In genomic region chr19:5053909-5054308, GRCm38 (mm10) we compare ENCODE assay signal across 9 mouse cellular contexts. TPM values are rescaled to one million over a fixed set of nuclear protein-coding genes. Genes with fewer than 3 reads are reported as not detected.
A peak's percentile ranks its signal among the peaks of the same experiment; 100 is the strongest.
DNase-seq lines count a peak whose midpoint lies in the region; TF ChIP-seq lines count a peak whose summit lies in the region.
"Had no signal": no experiment of that assay in that cellular context is flagged by ENCODE, and none has a peak within 500 bp of the region (broad histone marks: within the 10 kb centered on the region; RNA-seq: fewer than 3 reads in every experiment).

No protein-coding gene starts in this region.

- no peaks in the 10 kb centered on the region for H3K27me3 ChIP-seq in spleen, adult 2 months (ENCODE audit: control insufficient read depth, insufficient read depth, low read length)
- H3K27me3 ChIP-seq in cerebellum, adult 2 months (ENCODE audit: control insufficient read depth, insufficient read depth, low read length), result no peaks in the 10 kb centered on the region
- H3K27me3 ChIP-seq in myocyte (ENCODE audit: control insufficient read depth, insufficient read depth, insufficient read length), result no peaks in the 10 kb centered on the region

- no peak overlapping the region for H3ac ChIP-seq in myocyte (ENCODE audit: control insufficient read depth, insufficient read length)

- H3K79me2 ChIP-seq in myocyte (ENCODE audit: control insufficient read depth, insufficient read depth), result peaks cover 35% of the 10 kb centered on the region

- H3K27ac ChIP-seq in spleen, adult 2 months (ENCODE audit: insufficient read depth, low read length), result no peak overlapping the region
- H3K27ac ChIP-seq in cerebellum, adult 2 months (ENCODE audit: insufficient read depth, low read length), result no peak overlapping the region
- H3K27ac ChIP-seq: stomach, embryonic 15.5 days had no signal

- peak; percentile 63; the same call in 1 of the 2 replicates for TF ChIP-seq CTCF in spleen, adult 2 months (IDR thresholded peaks at IDR 0.05; ENCODE audit: extremely low read depth, insufficient read depth, insufficient read length, insufficient replicate concordance)
- peak; percentile 60 for TF ChIP-seq CTCF in cerebellum, adult 2 months (IDR thresholded peaks at IDR 0.05; ENCODE audit: borderline replicate concordance, insufficient read depth, low read depth, low read length)

- peak; percentile 73 for DNase-seq in gastrocnemius, postnatal 10 days
- DNase-seq in gastrocnemius, postnatal 36 days, result no peak
- DNase-seq in spleen, adult 2 months (ENCODE audit: low read depth in 1 of 2, low spot score in 2 of 2), result peak in 1 of 2 experiments; percentile 37
- DNase-seq in spleen, adult 12 weeks (ENCODE audit: low spot score), result no peak
- DNase-seq in cerebellum, adult 2 months, result peak; percentile 69 to 70
- DNase-seq in kidney, postnatal 25 days, result peak; percentile 60 to 73
- DNase-seq in frontal cortex, postnatal 25 days (ENCODE audit: low spot score in 2 of 2), result no peak

- H3K4me3 ChIP-seq in spleen, adult 2 months (ENCODE audit: extremely low read depth, insufficient read depth, insufficient read length), result no peak overlapping the region
- no peak overlapping the region for H3K4me3 ChIP-seq in cerebellum, adult 2 months (replicated peaks; ENCODE audit: insufficient read depth, low read depth, low read length)
- peak overlapping the region; percentile 95 for H3K4me3 ChIP-seq in myocyte
- H3K4me3 ChIP-seq: stomach, embryonic 15.5 days had no signal

- intact Hi-C loops in gastrocnemius, postnatal 36 days (cut with DNase I), result no loop called here

- peaks cover 5% of the 10 kb centered on the region; the same call in 1 of the 2 replicates for H3K36me3 ChIP-seq in spleen, adult 2 months (ENCODE audit: control insufficient read depth, insufficient read depth, low read length)
- peaks cover 32% of the 10 kb centered on the region for H3K36me3 ChIP-seq in myocyte (ENCODE audit: control insufficient read depth, insufficient read depth)

- H3K4me2 ChIP-seq in myocyte (ENCODE audit: low read depth), result peak overlapping the region; percentile 78
- H3K4me2 ChIP-seq: stomach, embryonic 15.5 days had no signal

- H3K4me1 ChIP-seq in spleen, adult 2 months (ENCODE audit: control insufficient read depth, insufficient read depth, insufficient read length), result peaks cover 2% of the 10 kb centered on the region; the same call in 1 of the 2 replicates
- peaks cover 34% of the 10 kb centered on the region for H3K4me1 ChIP-seq in cerebellum, adult 2 months (ENCODE audit: control insufficient read depth, insufficient read depth, low read length)

- 43% methylated on average over 9 of the region's 9 CpGs for WGBS in spleen, adult 2 months
- 36% methylated on average over 9 of the region's 9 CpGs for WGBS in cerebellum, adult 2 months

- no peak for TF ChIP-seq POLR2A in spleen, adult 2 months (IDR thresholded peaks at IDR 0.05; ENCODE audit: low read depth, low read length)
- no peak for TF ChIP-seq POLR2A in cerebellum, adult 2 months (IDR thresholded peaks at IDR 0.05; ENCODE audit: borderline replicate concordance, insufficient read depth, low read length)
- peak; percentile 71 for TF ChIP-seq POLR2A in myocyte (IDR thresholded peaks at IDR 0.05; ENCODE audit: insufficient read length, low read depth)

TF ChIP-seq in myocyte, 11 proteins besides CTCF, POLR2A, EP300 and RAD21:
- no peak for TF ChIP-seq MYOD1 (IDR thresholded peaks at IDR 0.05; ENCODE audit: control insufficient read depth in 1 of 3, insufficient read length in 2 of 3, low read depth in 2 of 3)
- TF ChIP-seq SRF (IDR thresholded peaks at IDR 0.05; ENCODE audit: control insufficient read depth, insufficient read length, low read depth), result no peak
- TF ChIP-seq POLR2AphosphoS2 (IDR thresholded peaks at IDR 0.05; ENCODE audit: insufficient read length, low read depth), result peak; percentile 79
- peak; percentile 99 for TF ChIP-seq CEBPB (IDR thresholded peaks at IDR 0.05; ENCODE audit: insufficient read depth, poor library complexity, severe bottlenecking)

RNA-seq across cellular contexts. Expression of gene Rin1, which starts 3.6 kb away (rescaled TPM):
- total RNA-seq in gastrocnemius, postnatal 10 days (2021), result 1 to 10 TPM; 1.5 to 1.8 TPM
- 1 to 10 TPM in 1 of 2 experiments, under 1 TPM in 1; 0.52 to 1.3 TPM for total RNA-seq in gastrocnemius, postnatal 36 days (2021)
- polyA plus RNA-seq in spleen, adult 2 months (2012; rRNA removed), result 1.9 and 2.6 TPM in 2 replicates
- polyA plus RNA-seq in cerebellum, adult 2 months (2012; rRNA removed), result 2.8 and 3.7 TPM in 2 replicates
- polyA plus RNA-seq in myocyte (2012; fragmentation: generic; extraction: Trizol), result 63.9 TPM

RNA-seq across cellular contexts. Expression of gene Brms1, which starts 12.8 kb away (rescaled TPM):
- 10 to 100 TPM; 14.3 to 15.5 TPM for total RNA-seq in gastrocnemius, postnatal 10 days (2021)
- 10 to 100 TPM; 11.5 to 14.1 TPM for total RNA-seq in gastrocnemius, postnatal 36 days (2021)
- polyA plus RNA-seq in spleen, adult 2 months (2012; rRNA removed), result 35.8 and 44.7 TPM in 2 replicates
- 17.6 and 20.8 TPM in 2 replicates for polyA plus RNA-seq in cerebellum, adult 2 months (2012; rRNA removed)
- 45.8 TPM for polyA plus RNA-seq in myocyte (2012; fragmentation: generic; extraction: Trizol)

RNA-seq across cellular contexts. Expression of gene Cd248, which starts 14.0 kb away (rescaled TPM):
- 10 to 100 TPM; 45.2 to 60.2 TPM for total RNA-seq in gastrocnemius, postnatal 10 days (2021)
- 10 to 100 TPM; 12.4 to 12.5 TPM for total RNA-seq in gastrocnemius, postnatal 36 days (2021)
- polyA plus RNA-seq in spleen, adult 2 months (2012; rRNA removed), result 5.5 and 6.3 TPM in 2 replicates
- polyA plus RNA-seq in cerebellum, adult 2 months (2012; rRNA removed), result 4.5 and 4.9 TPM in 2 replicates
- 10.4 TPM for polyA plus RNA-seq in myocyte (2012; fragmentation: generic; extraction: Trizol)

RNA-seq across cellular contexts. Expression of gene AC124502.3, which starts 15.2 kb away (rescaled TPM):
- 1 to 10 TPM in 1 of 2 experiments, under 1 TPM in 1; 0.84 to 1.3 TPM for total RNA-seq in gastrocnemius, postnatal 10 days (2021)
- total RNA-seq in gastrocnemius, postnatal 36 days (2021), result under 1 TPM; 0.87 to 0.96 TPM
- polyA plus RNA-seq in spleen, adult 2 months (2012; rRNA removed), result 0.36 and 0.79 TPM in 2 replicates
- polyA plus RNA-seq in cerebellum, adult 2 months (2012; rRNA removed), result 5.0 and 5.7 TPM in 2 replicates
- 1.6 TPM for polyA plus RNA-seq in myocyte (2012; fragmentation: generic; extraction: Trizol)

RNA-seq across cellular contexts. Expression of gene B4gat1, which starts 15.3 kb away (rescaled TPM):
- 10 to 100 TPM; 21.5 to 21.9 TPM for total RNA-seq in gastrocnemius, postnatal 10 days (2021)
- total RNA-seq in gastrocnemius, postnatal 36 days (2021), result 10 to 100 TPM; 20.5 to 20.8 TPM
- 9.7 and 12.0 TPM in 2 replicates for polyA plus RNA-seq in spleen, adult 2 months (2012; rRNA removed)
- 104 and 108 TPM in 2 replicates for polyA plus RNA-seq in cerebellum, adult 2 months (2012; rRNA removed)
- 46.7 TPM for polyA plus RNA-seq in myocyte (2012; fragmentation: generic; extraction: Trizol)

Comparison
In these comparisons a context has a peak if more than half of its experiments do, and no peak if none do; other contexts are left out.
1. DNase-seq: peak in gastrocnemius, postnatal 10 days (single experiment), cerebellum, adult 2 months (2 of 2) and kidney, postnatal 25 days (2 of 2); none in gastrocnemius, postnatal 36 days (0 of 2), spleen, adult 12 weeks (single experiment) and frontal cortex, postnatal 25 days (0 of 2).
2. RNA of gene Rin1, which starts 3.6 kb away (polyA plus RNA-seq): 63.9 TPM in myocyte (single experiment); 2.8 to 3.7 TPM in cerebellum, adult 2 months and 1.9 to 2.6 TPM in spleen, adult 2 months; every median in the first group is over 10 times any median in the second.